Mouse (Mus musculus): Measurements from ENCODE around the gene Lims1. TPM values are rescaled to one million over a fixed set of nuclear protein-coding genes. Genes with fewer than 3 reads are reported as not detected.

Gene Lims1
- polyA plus RNA-seq, 1 experiment from 2014 or later, result 178 TPM

- peak overlapping the region; percentile 56 for H3K4me2 ChIP-seq (replicated peaks; ENCODE audit: low read depth, low read length)
- peak overlapping the region; percentile 54 for H3K9ac ChIP-seq (replicated peaks; ENCODE audit: low read depth, low read length)
- 0 out of 2 replicates have a peak, but pooled peaks cover 2% of the 10 kb centered on the region for H3K4me1 ChIP-seq (ENCODE audit: control insufficient read depth, insufficient read depth, low read length)
- H3K36me3 ChIP-seq (ENCODE audit: control insufficient read depth, insufficient read depth, low read length), result peaks cover 4% of the 10 kb centered on the region; the same call in 1 of the 2 replicates
- no peaks in the 10 kb centered on the region for H3K27me3 ChIP-seq (ENCODE audit: control insufficient read depth, insufficient read depth, low read length)
- H3K9me3 ChIP-seq (ENCODE audit: control insufficient read depth, low read depth, low read length), result no peaks in the 10 kb centered on the region
- H3K27ac ChIP-seq (ENCODE audit: low read length), result peak overlapping the region; percentile 97
- 15% methylated on average over 9 of the region's 9 CpGs for WGBS
- H3K4me3 ChIP-seq (ENCODE audit: low read depth, low read length), result peak overlapping the region; percentile 87
- no peak for ATAC-seq (ENCODE audit: insufficient number of reproducible peaks, insufficient read depth, low FRiP score, low read depth)
These were observed 122.6 kb downstream of the Lims1 start for GRCm38 (mm10) chr10:58445850-58446249.

GRCm38 (mm10) chr10:58446384-58447279 lies 123.4 kb downstream of the Lims1 start, which contains the start of gene Ranbp2:
Gene Ranbp2 (plus strand): TSS chr10:58446920.
- peak within 1 kb of the TSS; percentile 56 for H3K4me2 ChIP-seq (replicated peaks; ENCODE audit: low read depth, low read length)
- H3K27me3 ChIP-seq (ENCODE audit: control insufficient read depth, insufficient read depth, low read length), result no peaks in the 10 kb centered on the region
- WGBS, result under 1% methylated on average over 90 of the region's 91 CpGs
- ATAC-seq (ENCODE audit: insufficient number of reproducible peaks, insufficient read depth, low FRiP score, low read depth), result peak; percentile 97
- H3K36me3 ChIP-seq (ENCODE audit: control insufficient read depth, insufficient read depth, low read length), result peaks cover 4% of the 10 kb centered on the region; the same call in 1 of the 2 replicates
- H3K27ac ChIP-seq (ENCODE audit: low read length), result peak within 1 kb of the TSS; percentile 97
- H3K4me3 ChIP-seq (ENCODE audit: low read depth, low read length), result peak within 1 kb of the TSS; percentile 87
- H3K9ac ChIP-seq (replicated peaks; ENCODE audit: low read depth, low read length), result peak within 1 kb of the TSS; percentile 93
- H3K9me3 ChIP-seq (ENCODE audit: control insufficient read depth, low read depth, low read length), result no peaks in the 10 kb centered on the region
- 0 out of 2 replicates have a peak, but pooled peaks cover 2% of the 10 kb centered on the region for H3K4me1 ChIP-seq (ENCODE audit: control insufficient read depth, insufficient read depth, low read length)

GRCm38 (mm10) chr10:58447280-58447781 lies 124.1 kb downstream of the Lims1 start:
- ATAC-seq (ENCODE audit: insufficient number of reproducible peaks, insufficient read depth, low FRiP score, low read depth), result no peak

GRCm38 (mm10) chr10:58451575-58451974 lies 128.3 kb downstream of the Lims1 start:
- H3K27me3 ChIP-seq (ENCODE audit: control insufficient read depth, insufficient read depth, low read length), result no peaks in the 10 kb centered on the region
- H3K9me3 ChIP-seq (ENCODE audit: control insufficient read depth, low read depth, low read length), result no peaks in the 10 kb centered on the region
- H3K36me3 ChIP-seq (ENCODE audit: control insufficient read depth, insufficient read depth, low read length), result peaks cover 30% of the 10 kb centered on the region
- H3K27ac ChIP-seq (ENCODE audit: low read length), result no peak overlapping the region
- no peak overlapping the region for H3K4me3 ChIP-seq (ENCODE audit: low read depth, low read length)
- ATAC-seq (ENCODE audit: insufficient number of reproducible peaks, insufficient read depth, low FRiP score, low read depth), result no peak
- 0 out of 2 replicates have a peak, but pooled peaks cover 2% of the 10 kb centered on the region for H3K4me1 ChIP-seq (ENCODE audit: control insufficient read depth, insufficient read depth, low read length)
- H3K4me2 ChIP-seq (replicated peaks; ENCODE audit: low read depth, low read length), result no peak overlapping the region
- no peak overlapping the region for H3K9ac ChIP-seq (replicated peaks; ENCODE audit: low read depth, low read length)

More at GRCm38 (mm10) chr10:58447280-58447781, 124.1 kb downstream of the Lims1 start:
- Histone ChIP-seq H3K4me3 (ENCODE audit: low read depth, low read length) (peak overlapping the region; percentile 87), H3K36me3 (ENCODE audit: control insufficient read depth, insufficient read depth, low read length) (peaks cover 4% of the 10 kb centered on the region; the same call in 1 of the 2 replicates), H3K27ac (ENCODE audit: low read length) (peak overlapping the region; percentile 97), H3K9ac (replicated peaks; ENCODE audit: low read depth, low read length) (peak overlapping the region; percentile 93), H3K9me3 (ENCODE audit: control insufficient read depth, low read depth, low read length) (no peaks in the 10 kb centered on the region), H3K4me1 (ENCODE audit: control insufficient read depth, insufficient read depth, low read length) (0 out of 2 replicates have a peak, but pooled peaks cover 2% of the 10 kb centered on the region), H3K4me2 (replicated peaks; ENCODE audit: low read depth, low read length) (peak overlapping the region; percentile 56), H3K27me3 (ENCODE audit: control insufficient read depth, insufficient read depth, low read length) (no peaks in the 10 kb centered on the region)
- under 1% methylated on average over 32 of the region's 32 CpGs for WGBS

GRCm38 (mm10) chr10:58452185-58452584 lies 128.9 kb downstream of the Lims1 start:
- WGBS, result 84% methylated on average over 1 of the region's 1 CpGs
- peaks cover 32% of the 10 kb centered on the region for H3K36me3 ChIP-seq (ENCODE audit: control insufficient read depth, insufficient read depth, low read length)
- no peak overlapping the region for H3K27ac ChIP-seq (ENCODE audit: low read length)
- H3K9me3 ChIP-seq (ENCODE audit: control insufficient read depth, low read depth, low read length), result no peaks in the 10 kb centered on the region
- no peaks in the 10 kb centered on the region for H3K27me3 ChIP-seq (ENCODE audit: control insufficient read depth, insufficient read depth, low read length)
- no peak overlapping the region for H3K4me2 ChIP-seq (replicated peaks; ENCODE audit: low read depth, low read length)
- 0 out of 2 replicates have a peak, but pooled peaks cover 2% of the 10 kb centered on the region for H3K4me1 ChIP-seq (ENCODE audit: control insufficient read depth, insufficient read depth, low read length)
- no peak overlapping the region for H3K9ac ChIP-seq (replicated peaks; ENCODE audit: low read depth, low read length)
- no peak for ATAC-seq (ENCODE audit: insufficient number of reproducible peaks, insufficient read depth, low FRiP score, low read depth)
- H3K4me3 ChIP-seq (ENCODE audit: low read depth, low read length), result no peak overlapping the region

GRCm38 (mm10) chr10:58459896-58460295 lies 136.6 kb downstream of the Lims1 start:
- peaks cover 76% of the 10 kb centered on the region for H3K36me3 ChIP-seq (ENCODE audit: control insufficient read depth, insufficient read depth, low read length)
- no peak overlapping the region for H3K4me3 ChIP-seq (ENCODE audit: low read depth, low read length)
- 100% methylated on average over 1 of the region's 1 CpGs for WGBS
- H3K4me1 ChIP-seq (ENCODE audit: control insufficient read depth, insufficient read depth, low read length), result no peaks in the 10 kb centered on the region
- H3K27ac ChIP-seq (ENCODE audit: low read length), result no peak overlapping the region
- H3K27me3 ChIP-seq (ENCODE audit: control insufficient read depth, insufficient read depth, low read length), result no peaks in the 10 kb centered on the region
- H3K9me3 ChIP-seq (ENCODE audit: control insufficient read depth, low read depth, low read length), result no peaks in the 10 kb centered on the region
- H3K9ac ChIP-seq (replicated peaks; ENCODE audit: low read depth, low read length), result no peak overlapping the region
- H3K4me2 ChIP-seq (replicated peaks; ENCODE audit: low read depth, low read length), result no peak overlapping the region
- no peak for ATAC-seq (ENCODE audit: insufficient number of reproducible peaks, insufficient read depth, low FRiP score, low read depth)

Other genes with a start within 250 kb of the Lims1 start
- not detected in 2 replicates for gene AW822073, start 98.5 kb upstream of the Lims1 start, polyA plus RNA-seq (2014; fragmentation: Nextera tagmentation; extraction: Ambion mirVana)
- gene Duxf3, start 90.8 kb upstream of the Lims1 start, polyA plus RNA-seq (2014; fragmentation: Nextera tagmentation; extraction: Ambion mirVana), result not detected in 2 replicates
- not detected in 2 replicates for gene Gm4981, start 86.8 kb upstream of the Lims1 start, polyA plus RNA-seq (2014; fragmentation: Nextera tagmentation; extraction: Ambion mirVana)
- 71.4 and 75.8 TPM in 2 replicates for gene Gcc2, start 68.0 kb upstream of the Lims1 start, polyA plus RNA-seq (2014; fragmentation: Nextera tagmentation; extraction: Ambion mirVana)
- 44.4 and 48.1 TPM in 2 replicates for gene Ranbp2, start 123.5 kb downstream of the Lims1 start, polyA plus RNA-seq (2014; fragmentation: Nextera tagmentation; extraction: Ambion mirVana)
- gene Ccdc138, start 174.5 kb downstream of the Lims1 start, polyA plus RNA-seq (2014; fragmentation: Nextera tagmentation; extraction: Ambion mirVana), result 10.1 and 11.5 TPM in 2 replicates

All from stomach, embryonic 14.5 days (tissue).